Mouse (Mus musculus) spleen, adult 2 months (tissue): Measurements from ENCODE around the gene Cox4i2.

Experiments used
- CTCF ChIP-seq: fragments of 200-500 bp; IDR thresholded peaks from 2 replicates; pipeline ENCODE4 v1.5.1; 2011; ENCODE audit warnings: mild to moderate bottlenecking, inconsistent platforms; ENCODE audit not compliant: insufficient read depth, insufficient read length, insufficient replicate concordance; ENCODE audit errors: extremely low read depth
- POLR2A ChIP-seq: fragments of 200-500 bp; IDR thresholded peaks from 2 replicates; pipeline ENCODE4 v1.6.1; 2011; ENCODE audit warnings: low read depth, low read length, inconsistent platforms

- TF ChIP-seq POLR2A (no peak), CTCF (no peak)
These were observed 37.7 kb upstream of the Cox4i2 start for GRCm38 (mm10) chr2:152716241-152716772.
